Mouse (Mus musculus) neural tube, embryonic 14.5 days (tissue): ENCODE measurements around the gene Ccdc155. TPM values are rescaled to one million over a fixed set of nuclear protein-coding genes. Genes with fewer than 3 reads are reported as not detected.

Experiments used
- ATAC-seq: fragments of 200-750 bp; cut with Nextera tagmentation; 2 replicates; pipeline ENCODE4 v1.8.0; 2017; ENCODE audit warnings: low read depth, mild to moderate bottlenecking, moderate TSS enrichment, moderate library complexity
- H3K27ac ChIP-seq: fragments of 300-500 bp; sonication (generic); 2 replicates; pipeline ENCODE4 v1.5.1; 2014; ENCODE audit warnings: low read depth, mild to moderate bottlenecking, control low read depth, low read length, moderate library complexity, mixed read lengths
- H3K27me3 ChIP-seq: fragments of 300-500 bp; sonication (generic); 2 replicates; pipeline ENCODE4 v1.6.1; 2014; ENCODE audit warnings: low read length; ENCODE audit not compliant: control insufficient read depth, insufficient read depth
- H3K36me3 ChIP-seq: fragments of 300-500 bp; sonication (generic); 2 replicates; pipeline ENCODE4 v1.6.1; 2014; ENCODE audit warnings: low read length, mixed read lengths; ENCODE audit not compliant: control insufficient read depth, insufficient read depth
- H3K4me1 ChIP-seq: fragments of 300-500 bp; sonication (generic); 2 replicates; pipeline ENCODE4 v1.6.1; 2014; ENCODE audit warnings: low read length; ENCODE audit not compliant: control insufficient read depth, insufficient read depth
- H3K4me2 ChIP-seq: fragments of 300-500 bp; sonication (generic); 2 replicates; pipeline ENCODE4 v1.6.1; 2014; ENCODE audit warnings: mild to moderate bottlenecking, low read depth, low read length, control low read depth
- H3K4me3 ChIP-seq: fragments of 300-500 bp; sonication (generic); 2 replicates; pipeline ENCODE4 v1.5.1; 2014; ENCODE audit warnings: low read depth, low read length, control low read depth, mixed read lengths
- H3K9ac ChIP-seq: fragments of 300-500 bp; sonication (generic); replicated peaks from 2 replicates; pipeline ENCODE4 v1.6.1; 2014; ENCODE audit warnings: low read depth, mild to moderate bottlenecking, control low read depth, low read length, mixed read lengths
- H3K9me3 ChIP-seq: fragments of 300-500 bp; sonication (generic); 2 replicates; pipeline ENCODE4 v1.6.1; 2016; ENCODE audit warnings: low read length; ENCODE audit not compliant: control insufficient read depth
- WGBS: fragments of 180-500 bp; shearing (Covaris S2); extraction: QIAGEN DNeasy Blood & Tissue Kit; methylation state at CpG from one replicate; pipeline ENCODE4 v1.1.7; 2014; 5-methylcytosine and 5-hydroxymethylcytosine counted together
- polyA plus RNA-seq: library from polyadenylated mRNA; unstranded; fragments of >200 nt; fragmentation: Nextera tagmentation; extraction: Ambion mirVana; gene quantifications from 2 replicates; pipeline ENCODE4 v1.2.1, GENCODE M21; 2014

Ccdc155 gene
- polyA plus RNA-seq, 1 experiment from 2014 or later, result 0.50 TPM

DNA sequence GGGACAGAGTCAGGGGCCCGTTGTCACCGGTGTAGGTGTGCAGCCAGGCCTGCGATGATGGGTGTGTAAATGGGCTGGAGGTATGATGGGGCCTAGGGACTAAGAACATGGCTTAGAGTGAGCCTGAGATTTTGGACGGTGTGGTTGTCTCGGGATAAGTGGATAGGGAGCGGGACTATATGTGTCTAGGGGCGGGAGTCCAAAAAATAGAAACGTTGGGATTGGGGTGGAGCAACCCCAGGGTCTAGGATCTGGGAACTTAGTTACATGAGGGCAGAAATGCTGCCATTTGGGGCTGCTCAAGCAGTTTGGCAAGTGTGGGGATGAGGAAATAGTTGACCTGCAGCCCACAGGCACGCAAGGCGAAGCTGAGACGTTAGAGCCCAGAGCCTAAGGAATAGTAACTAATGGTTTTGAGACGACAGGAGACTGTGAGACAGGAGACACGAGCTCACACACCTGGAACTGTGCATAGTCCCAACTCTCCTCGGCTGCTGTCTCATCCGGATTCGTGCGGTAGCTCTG lies 31.0 kb upstream of the Ccdc155 start:
- H3K4me3 ChIP-seq, result no peak overlapping the region

DNA sequence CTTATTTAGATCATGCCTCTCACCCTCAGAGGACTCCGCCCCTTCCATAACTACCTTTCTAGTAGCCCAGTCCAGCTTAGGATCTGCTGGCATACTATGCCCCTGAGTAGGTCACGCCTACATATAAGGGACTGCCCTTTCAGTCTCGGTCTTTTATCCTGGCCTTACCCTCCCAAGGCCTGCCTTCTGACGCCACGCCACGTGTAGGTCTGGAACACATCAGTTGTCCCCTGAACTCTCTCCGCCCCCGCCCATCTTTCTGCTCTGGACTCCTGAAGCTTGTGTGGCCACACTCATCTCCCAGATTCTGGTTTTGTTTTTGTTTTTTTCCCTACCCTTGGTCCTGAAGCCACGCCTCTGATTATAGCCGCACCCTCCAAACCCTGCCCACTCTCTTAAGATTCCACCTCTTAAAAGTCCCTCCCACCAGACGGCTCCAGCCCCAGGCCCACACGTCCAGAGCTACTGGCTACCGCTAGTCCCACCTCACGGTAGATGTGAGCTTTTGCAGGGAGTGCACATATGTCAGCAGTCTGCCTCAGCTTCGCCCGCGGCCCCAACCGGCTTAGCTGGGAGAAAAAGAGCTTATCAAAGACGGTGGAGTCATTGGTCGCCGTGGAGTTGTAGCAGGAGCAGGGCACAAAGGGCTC lies 30.4 kb upstream of the Ccdc155 start:
- 5% methylated on average over 21 of the region's 21 CpGs for WGBS
- Histone ChIP-seq H3K9me3 (no peaks in the 10 kb centered on the region), H3K4me2 (peak overlapping the region; percentile 6), H3K36me3 (no peaks in the 10 kb centered on the region), H3K4me3 (no peak overlapping the region), H3K4me1 (peaks cover 7% of the 10 kb centered on the region), H3K9ac (no peak overlapping the region), H3K27ac (no peak overlapping the region), H3K27me3 (peaks cover 3% of the 10 kb centered on the region; the same call in 1 of the 2 replicates)
- peak; percentile 69; the same call in 1 of the 2 replicates for ATAC-seq

More for the DNA sequence above, 31.0 kb upstream of the Ccdc155 start:
- Histone ChIP-seq H3K9ac (no peak overlapping the region), H3K9me3 (no peaks in the 10 kb centered on the region), H3K36me3 (no peaks in the 10 kb centered on the region), H3K27ac (no peak overlapping the region), H3K4me2 (no peak overlapping the region; the same call in 1 of the 2 replicates), H3K27me3 (peaks cover 3% of the 10 kb centered on the region; the same call in 1 of the 2 replicates), H3K4me1 (peaks cover 8% of the 10 kb centered on the region)
- 31% methylated on average over 17 of the region's 17 CpGs for whole genome bisulfite sequencing
- ATAC-seq, result no peak

DNA sequence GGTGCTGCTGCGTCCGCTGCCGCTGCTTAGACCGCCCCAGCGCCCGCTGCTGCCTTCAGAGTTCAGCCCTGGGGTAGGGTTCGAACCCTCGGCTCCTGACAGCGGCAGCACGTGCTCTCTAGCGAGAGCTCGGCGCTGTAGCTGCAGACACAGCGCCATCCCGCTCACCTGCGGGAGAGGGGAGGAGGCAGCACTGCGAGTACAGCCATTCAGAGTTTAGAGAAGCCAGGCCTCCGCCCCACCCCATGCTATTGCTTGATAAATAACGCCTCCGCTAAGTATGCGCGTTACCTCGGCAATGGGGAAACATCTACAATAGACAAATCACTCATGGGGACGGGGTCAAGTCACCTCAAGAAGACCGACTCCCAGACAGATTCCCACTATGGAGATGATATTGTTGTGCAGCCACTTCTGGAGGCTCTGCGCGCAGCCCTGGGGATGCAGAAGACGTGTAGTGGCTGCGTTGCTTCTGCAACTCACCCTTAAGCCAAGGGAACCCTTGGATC lies 29.7 kb upstream of the Ccdc155 start:
- WGBS, result 7% methylated on average over 29 of the region's 29 CpGs
- Histone ChIP-seq H3K27ac (no peak overlapping the region), H3K36me3 (0 out of 2 replicates have a peak, but pooled peaks cover under 1% of the 10 kb centered on the region), H3K4me2 (no peak overlapping the region; the same call in 1 of the 2 replicates), H3K27me3 (peaks cover 3% of the 10 kb centered on the region; the same call in 1 of the 2 replicates), H3K4me1 (peaks cover 7% of the 10 kb centered on the region), H3K9ac (no peak overlapping the region), H3K4me3 (no peak overlapping the region), H3K9me3 (no peaks in the 10 kb centered on the region)
- no peak for ATAC-seq

DNA sequence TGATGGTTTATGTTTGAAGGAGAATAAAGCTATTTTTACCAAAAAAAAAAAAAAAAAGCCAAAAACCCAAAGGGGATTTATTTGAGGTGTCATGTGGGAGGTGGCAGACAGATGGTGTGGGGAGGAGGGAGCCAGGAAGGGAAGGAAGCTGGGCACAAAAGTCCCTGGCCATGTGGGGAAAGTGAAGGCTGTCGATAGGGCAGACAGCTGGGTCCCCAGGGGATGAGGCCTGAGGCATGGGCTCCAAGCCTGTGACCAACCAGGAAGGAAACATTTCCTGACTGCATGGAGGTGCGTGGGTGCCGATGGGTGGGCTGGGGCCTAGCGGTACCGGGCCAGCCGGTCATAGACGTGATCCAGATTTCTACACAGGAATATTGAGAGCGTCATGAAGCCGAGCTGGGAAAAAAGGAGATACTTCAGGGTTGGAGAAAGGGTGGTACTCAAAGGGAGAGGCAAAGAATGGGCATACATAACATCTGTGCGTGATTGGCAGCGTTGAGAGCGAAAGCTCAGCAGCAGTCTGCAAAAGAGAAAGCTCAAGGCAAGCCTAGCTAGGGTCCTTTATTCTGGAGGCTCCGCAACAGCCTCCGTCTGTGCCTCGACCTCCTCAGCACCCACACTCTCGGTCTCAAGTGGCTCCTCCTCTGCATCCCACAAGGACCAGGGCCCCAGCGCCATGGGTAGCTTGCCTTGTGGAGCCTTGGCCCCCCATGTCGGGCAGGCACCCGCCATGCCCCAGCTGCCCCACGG lies 29.1 kb upstream of the Ccdc155 start:
- peaks cover 7% of the 10 kb centered on the region for H3K4me1 ChIP-seq
- WGBS, result 28% methylated on average over 20 of the region's 20 CpGs
- H3K27ac ChIP-seq, result no peak overlapping the region
- no peak overlapping the region for H3K9ac ChIP-seq
- no peak overlapping the region for H3K4me2 ChIP-seq
- H3K36me3 ChIP-seq, result 0 out of 2 replicates have a peak, but pooled peaks cover 2% of the 10 kb centered on the region
- no peaks in the 10 kb centered on the region for H3K9me3 ChIP-seq
- H3K4me3 ChIP-seq, result no peak overlapping the region
- no peak; the same call in 1 of the 2 replicates for ATAC-seq
- H3K27me3 ChIP-seq, result peaks cover 3% of the 10 kb centered on the region; the same call in 1 of the 2 replicates

DNA sequence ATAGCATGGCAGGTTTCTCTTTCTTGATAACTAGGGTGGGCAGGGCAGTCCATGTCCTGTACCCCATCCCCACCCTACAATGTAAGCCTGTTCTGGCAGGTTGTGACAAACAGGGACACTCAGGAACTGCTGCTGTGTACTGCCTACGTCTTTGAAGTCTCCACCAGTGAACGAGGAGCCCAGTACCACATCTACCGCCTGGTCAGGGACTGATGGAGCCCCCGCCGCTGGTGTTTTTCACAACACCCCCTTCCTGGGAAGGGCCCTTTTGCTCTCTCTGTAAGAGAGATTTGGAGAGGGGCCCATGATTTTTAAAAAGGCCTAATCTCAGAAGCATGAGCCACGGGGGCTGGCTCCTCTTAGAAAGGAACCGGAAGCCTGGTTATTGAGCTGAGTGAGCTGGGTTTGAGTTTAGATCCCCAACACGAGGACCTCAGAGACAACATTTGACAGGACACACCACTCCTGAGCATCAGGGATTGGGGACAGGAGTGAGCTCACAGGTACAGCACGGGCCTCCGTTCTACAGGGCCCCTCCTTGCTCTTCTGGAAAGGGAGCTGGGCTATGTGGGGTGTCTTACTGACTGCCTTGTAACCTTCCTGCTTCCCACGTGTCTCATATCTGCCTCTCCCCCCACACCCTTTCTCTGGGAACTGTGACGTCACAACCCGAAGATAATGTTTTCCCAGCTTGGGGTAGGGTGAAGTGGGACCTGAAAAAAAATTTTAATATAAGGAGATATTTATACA lies 28.2 kb upstream of the Ccdc155 start:
- H3K9me3 ChIP-seq, result no peaks in the 10 kb centered on the region
- ATAC-seq, result no peak
- H3K4me1 ChIP-seq, result peaks cover 7% of the 10 kb centered on the region
- H3K9ac ChIP-seq, result no peak overlapping the region
- peaks cover 3% of the 10 kb centered on the region; the same call in 1 of the 2 replicates for H3K27me3 ChIP-seq
- 0 out of 2 replicates have a peak, but pooled peaks cover 2% of the 10 kb centered on the region for H3K36me3 ChIP-seq
- H3K4me3 ChIP-seq, result no peak overlapping the region
- 74% methylated on average over 13 of the region's 13 CpGs for WGBS
- H3K4me2 ChIP-seq, result no peak overlapping the region
- no peak overlapping the region for H3K27ac ChIP-seq

DNA sequence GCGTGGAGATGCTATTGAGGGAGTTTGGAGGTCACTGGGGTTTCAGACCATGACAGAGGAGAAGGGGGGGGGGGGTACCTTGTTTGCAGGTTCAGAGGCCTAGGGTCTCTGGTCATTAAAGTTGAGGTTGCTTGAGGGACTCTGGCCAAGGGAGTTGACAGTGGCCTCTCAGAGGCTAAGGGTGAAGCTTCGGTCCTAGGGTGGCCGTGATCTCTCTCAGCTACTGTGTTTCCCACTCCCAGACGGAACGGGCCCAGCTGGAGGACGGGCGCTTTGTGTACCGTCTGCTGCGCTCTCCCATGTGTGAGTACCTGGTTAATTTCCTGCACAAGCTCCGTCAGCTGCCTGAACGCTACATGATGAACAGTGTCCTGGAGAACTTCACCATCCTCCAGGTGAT lies 27.2 kb upstream of the Ccdc155 start:
- ATAC-seq, result no peak
- H3K4me2 ChIP-seq, result no peak overlapping the region
- H3K9ac ChIP-seq, result no peak overlapping the region
- WGBS, result 86% methylated on average over 11 of the region's 11 CpGs
- H3K9me3 ChIP-seq, result no peaks in the 10 kb centered on the region
- H3K27me3 ChIP-seq, result peaks cover 3% of the 10 kb centered on the region; the same call in 1 of the 2 replicates
- no peak overlapping the region for H3K4me3 ChIP-seq
- H3K4me1 ChIP-seq, result peaks cover 7% of the 10 kb centered on the region
- 0 out of 2 replicates have a peak, but pooled peaks cover 2% of the 10 kb centered on the region for H3K36me3 ChIP-seq
- H3K27ac ChIP-seq, result no peak overlapping the region

DNA sequence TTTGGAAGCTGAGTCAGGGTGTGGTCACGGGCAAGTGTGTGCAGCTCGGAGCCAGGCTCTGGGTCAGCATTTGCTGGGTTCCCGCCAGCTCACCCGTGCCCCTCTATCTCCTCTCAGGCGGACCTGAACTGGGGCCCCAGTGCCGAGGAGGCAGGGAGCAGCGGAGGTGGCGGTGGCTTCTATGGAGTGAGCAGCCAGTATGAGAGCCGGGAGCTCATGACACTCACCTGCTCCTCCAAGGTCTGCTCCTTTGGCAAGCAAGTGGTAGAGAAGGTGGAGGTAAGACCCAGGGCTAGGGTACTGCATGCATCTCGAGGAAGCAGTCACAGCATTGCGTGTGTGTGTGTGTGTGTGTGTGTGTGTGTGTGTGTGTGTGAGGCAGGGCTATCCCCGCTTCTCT lies 26.5 kb upstream of the Ccdc155 start:
- ATAC-seq, result no peak
- Histone ChIP-seq H3K9me3 (no peaks in the 10 kb centered on the region), H3K36me3 (0 out of 2 replicates have a peak, but pooled peaks cover 2% of the 10 kb centered on the region), H3K27me3 (peaks cover 3% of the 10 kb centered on the region; the same call in 1 of the 2 replicates), H3K4me3 (no peak overlapping the region), H3K4me1 (peaks cover 7% of the 10 kb centered on the region), H3K9ac (no peak overlapping the region), H3K4me2 (no peak overlapping the region), H3K27ac (no peak overlapping the region)
- WGBS, result 95% methylated on average over 12 of the region's 12 CpGs

DNA sequence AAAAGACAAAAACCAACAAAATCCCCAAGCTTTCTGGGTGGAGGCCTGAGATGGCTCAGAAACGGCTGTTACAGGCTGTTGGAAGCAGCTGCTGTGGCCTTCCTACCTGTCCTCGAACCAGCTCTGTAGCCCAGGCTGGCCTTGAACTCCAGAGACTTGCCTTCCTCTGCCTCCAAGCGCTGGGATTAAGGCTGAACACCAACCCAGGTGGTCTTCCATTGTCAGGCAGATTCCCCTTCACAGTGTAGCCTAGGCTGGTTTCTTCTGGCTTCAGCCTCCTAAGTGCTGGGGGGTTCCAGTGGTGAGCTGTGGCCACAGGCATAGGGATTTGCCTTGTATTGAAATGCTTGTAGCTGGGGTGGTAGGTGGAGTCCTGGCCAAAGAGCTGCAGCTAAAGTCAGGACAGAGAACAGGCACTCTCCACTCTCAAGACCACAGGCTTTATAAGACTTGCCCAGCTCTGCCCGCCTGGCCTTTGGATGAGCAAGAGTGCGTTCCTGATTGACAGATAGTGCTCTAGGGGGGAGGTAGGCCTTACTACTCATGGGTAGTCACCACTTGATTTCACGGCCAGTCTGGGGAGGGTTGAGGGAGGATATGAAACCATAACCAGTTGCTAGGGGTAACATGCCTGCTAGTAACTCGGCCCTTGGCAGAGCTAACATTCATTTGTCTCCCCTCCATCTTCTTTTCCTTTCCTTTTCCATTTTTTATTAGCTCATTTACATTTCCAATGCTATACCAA lies 24.9 kb upstream of the Ccdc155 start:
- 89% methylated on average over 7 of the region's 7 CpGs for WGBS
- Histone ChIP-seq H3K27ac (no peak overlapping the region), H3K9me3 (no peaks in the 10 kb centered on the region), H3K27me3 (peaks cover 3% of the 10 kb centered on the region; the same call in 1 of the 2 replicates), H3K36me3 (0 out of 2 replicates have a peak, but pooled peaks cover 2% of the 10 kb centered on the region), H3K9ac (no peak overlapping the region), H3K4me2 (no peak overlapping the region), H3K4me3 (no peak overlapping the region), H3K4me1 (peaks cover 7% of the 10 kb centered on the region)
- no peak for ATAC-seq
